ENCODE assay signal across 8 mouse cellular contexts in genomic region chr2:3283602-3284472, GRCm38 (mm10). TPM values are rescaled to one million over a fixed set of nuclear protein-coding genes. Genes with fewer than 3 reads are reported as not detected.
DNase-seq lines count a peak whose midpoint lies in the region; ATAC-seq lines count a peak whose summit lies in the region.

Nmt2 (plus strand) TSS chr2:3284212.

- peak within 1 kb of the TSS; percentile 86 for H3K27ac ChIP-seq in intestine, embryonic 14.5 days (ENCODE audit: low read depth)

- H3K27me3 ChIP-seq in intestine, embryonic 14.5 days (replicated peaks; ENCODE audit: control insufficient read depth, insufficient read depth, low read length) = no peaks in the 10 kb centered on the region

- peak; percentile 97 to 98 for DNase-seq in adrenal gland, adult 18-20 months (ENCODE audit: low spot score in 2 of 2)
- peak; percentile 100 for DNase-seq in embryo, embryonic 11 days
- peak; percentile 100 for DNase-seq in gastrocnemius, postnatal 25 days
- peak; percentile 98 for DNase-seq in intestine, embryonic 14.5 days (ENCODE audit: low spot score)
- peak; percentile 98 to 99 for DNase-seq in left cerebral cortex, postnatal 14 days (ENCODE audit: low spot score in 2 of 2)
- peak; percentile 100 for DNase-seq in mesoderm, embryonic 11.5 days (ENCODE audit: low read depth, low spot score)
- peak; percentile 98 to 99 for DNase-seq in right cerebral cortex, postnatal 36 days (ENCODE audit: low spot score in 2 of 2)
- peak; percentile 100 for DNase-seq in yolk sac, embryonic 10.5 days (ENCODE audit: low spot score)

- H3K4me2 ChIP-seq in intestine, embryonic 14.5 days (ENCODE audit: low read length) = peak within 1 kb of the TSS; percentile 58

- under 1% methylated on average over 78 of the region's 88 CpGs for WGBS in intestine, embryonic 14.5 days

- H3K9me3 ChIP-seq in intestine, embryonic 14.5 days (ENCODE audit: control insufficient read depth, low read length) = no peaks in the 10 kb centered on the region

- H3K9ac ChIP-seq in intestine, embryonic 14.5 days (ENCODE audit: low read length) = peak within 1 kb of the TSS; percentile 77

- H3K4me3 ChIP-seq in intestine, embryonic 14.5 days (ENCODE audit: low read depth, low read length) = peak within 1 kb of the TSS; percentile 86

- peak; percentile 97 for ATAC-seq in intestine, embryonic 14.5 days (replicated peaks; ENCODE audit: low FRiP score, low TSS enrichment, low read depth)

- H3K36me3 ChIP-seq in intestine, embryonic 14.5 days (ENCODE audit: control insufficient read depth, insufficient read depth, low read length) = no peaks in the 10 kb centered on the region

- intact Hi-C loops in left cerebral cortex, postnatal 14 days (cut with DNase I) = loop anchor here (2.0 to 5.0 kb wide), 2 partner anchors 49 to 167 kb away; partner anchors contain the start of gene Rpp38

- peaks cover 10% of the 10 kb centered on the region for H3K4me1 ChIP-seq in intestine, embryonic 14.5 days (replicated peaks; ENCODE audit: control insufficient read depth, insufficient read depth, low read length)

RNA-seq across cellular contexts. Expression of gene Nmt2, which starts in this region (rescaled TPM):
- total RNA-seq in adrenal gland, adult 18-20 months (2021) = 10 to 100 TPM; 36.6 to 62.1 TPM
- 1 to 10 TPM; 8.1 to 8.5 TPM for total RNA-seq in gastrocnemius, postnatal 25 days (2021)
- 49.9 and 51.0 TPM in 2 replicates for polyA plus RNA-seq in intestine, embryonic 14.5 days (2014; fragmentation: Nextera tagmentation; extraction: Ambion mirVana)
- 10 to 100 TPM; 78.6 to 80.2 TPM for total RNA-seq in left cerebral cortex, postnatal 14 days (2021)

Comparison
In these comparisons a context has a peak if more than half of its experiments do, and no peak if none do; other contexts are left out.
1. Peak in every context shown above with its lines: DNase-seq, ATAC-seq, H3K4me3 ChIP-seq and H3K27ac ChIP-seq.